Mouse (Mus musculus): ENCODE measurements around the gene Arl5a. TPM values are rescaled to one million over a fixed set of nuclear protein-coding genes. Genes with fewer than 3 reads are reported as not detected.
A peak's percentile ranks its signal among the peaks of the same experiment; 100 is the strongest.

Arl5a gene
- total and polyA plus RNA-seq, 3 experiments, result 5.4 to 40.3 (median 32.1) TPM

- Histone ChIP-seq H3K36me3 (replicated peaks) (no peaks in the 10 kb centered on the region), H3K4me1 (ENCODE audit: insufficient read depth, low read depth, low read length) (peaks cover 5% of the 10 kb centered on the region; the same call in 1 of the 2 replicates), H3K27me3 (ENCODE audit: insufficient read depth, low read length) (peaks cover 10% of the 10 kb centered on the region; the same call in 1 of the 2 replicates), H3K9me3 (replicated peaks) (no peaks in the 10 kb centered on the region), H3K4me3 (ENCODE audit: low read depth, low read length) (no peak overlapping the region)
- TF ChIP-seq TAL1 (conservative IDR thresholded peaks at IDR 0.05; ENCODE audit: low read depth, low read length) (no peak), GATA1 (IDR thresholded peaks at IDR 0.05; ENCODE audit: borderline replicate concordance, low read length) (no peak), CTCF (IDR thresholded peaks at IDR 0.05; ENCODE audit: low read depth, low read length) (no peak), POLR2AphosphoS5 (IDR thresholded peaks at IDR 0.05; ENCODE audit: insufficient replicate concordance, low read depth, low read length) (no peak)
- ATAC-seq (ENCODE audit: extremely low read depth, insufficient number of reproducible peaks, low FRiP score, poor library complexity, severe bottlenecking) (no peak), DNase-seq (ENCODE audit: low spot score) (no peak)
Observed at GRCm38 (mm10) chr2:52390415-52390975, 34.2 kb downstream of the Arl5a start.

DNA sequence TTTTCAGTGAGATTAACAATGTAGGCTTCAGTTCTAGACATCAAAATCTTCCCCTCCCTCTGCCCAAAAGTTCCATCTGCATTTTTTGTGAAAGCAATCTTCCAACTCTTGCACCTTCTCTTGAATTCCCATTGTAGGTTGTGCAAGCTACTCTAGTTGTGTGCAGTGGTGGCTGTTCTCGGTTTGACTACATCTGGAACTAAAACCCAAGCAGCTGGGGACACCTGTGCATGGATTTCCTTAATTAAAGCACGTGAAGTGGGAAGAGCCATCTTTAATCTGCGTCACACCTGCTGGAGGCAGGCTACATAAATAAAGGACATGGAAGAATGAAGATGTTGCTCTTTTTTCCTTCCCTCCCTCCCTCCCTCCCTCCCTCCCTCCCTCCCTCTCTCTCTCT, 34.7 kb downstream of the Arl5a start:
- ATAC-seq (ENCODE audit: extremely low read depth, insufficient number of reproducible peaks, low FRiP score, poor library complexity, severe bottlenecking) (no peak), DNase-seq (ENCODE audit: low spot score) (no peak)
- TF ChIP-seq CTCF (IDR thresholded peaks at IDR 0.05; ENCODE audit: low read depth, low read length) (no peak), TAL1 (conservative IDR thresholded peaks at IDR 0.05; ENCODE audit: low read depth, low read length) (no peak), POLR2AphosphoS5 (IDR thresholded peaks at IDR 0.05; ENCODE audit: insufficient replicate concordance, low read depth, low read length) (no peak), GATA1 (IDR thresholded peaks at IDR 0.05; ENCODE audit: borderline replicate concordance, low read length) (no peak), GATA2 (IDR thresholded peaks at IDR 0.05; ENCODE audit: borderline replicate concordance, low read depth, low read length) (no peak)
- no peaks in the 10 kb centered on the region for H3K9me3 ChIP-seq (replicated peaks)
- H3K4me1 ChIP-seq (ENCODE audit: insufficient read depth, low read depth, low read length), result peaks cover 5% of the 10 kb centered on the region; the same call in 1 of the 2 replicates
- H3K27me3 ChIP-seq (ENCODE audit: insufficient read depth, low read length), result peaks cover 10% of the 10 kb centered on the region; the same call in 1 of the 2 replicates
- H3K4me3 ChIP-seq (ENCODE audit: low read depth, low read length), result no peak overlapping the region
- H3K36me3 ChIP-seq (replicated peaks), result no peaks in the 10 kb centered on the region

- Histone ChIP-seq H3K9me3 (replicated peaks) (no peaks in the 10 kb centered on the region), H3K4me1 (ENCODE audit: insufficient read depth, low read depth, low read length) (peaks cover 5% of the 10 kb centered on the region; the same call in 1 of the 2 replicates), H3K27me3 (ENCODE audit: insufficient read depth, low read length) (peaks cover 10% of the 10 kb centered on the region; the same call in 1 of the 2 replicates), H3K4me3 (ENCODE audit: low read depth, low read length) (no peak overlapping the region), H3K36me3 (replicated peaks) (no peaks in the 10 kb centered on the region)
- ATAC-seq (ENCODE audit: extremely low read depth, insufficient number of reproducible peaks, low FRiP score, poor library complexity, severe bottlenecking) (no peak), DNase-seq (ENCODE audit: low spot score) (no peak)
- TF ChIP-seq CTCF (IDR thresholded peaks at IDR 0.05; ENCODE audit: low read depth, low read length), result no peak
- no peak for TF ChIP-seq GATA1 (IDR thresholded peaks at IDR 0.05; ENCODE audit: borderline replicate concordance, low read length)
- no peak for TF ChIP-seq GATA2 (IDR thresholded peaks at IDR 0.05; ENCODE audit: borderline replicate concordance, low read depth, low read length)
- no peak for TF ChIP-seq POLR2AphosphoS5 (IDR thresholded peaks at IDR 0.05; ENCODE audit: insufficient replicate concordance, low read depth, low read length)
- no peak for TF ChIP-seq TAL1 (conservative IDR thresholded peaks at IDR 0.05; ENCODE audit: low read depth, low read length)
Observed at GRCm38 (mm10) chr2:52386451-52386850, 38.2 kb downstream of the Arl5a start.

GRCm38 (mm10) chr2:52386037-52386436, 38.7 kb downstream of the Arl5a start:
- no peak for ATAC-seq (ENCODE audit: extremely low read depth, insufficient number of reproducible peaks, low FRiP score, poor library complexity, severe bottlenecking)
- peaks cover 5% of the 10 kb centered on the region; the same call in 1 of the 2 replicates for H3K4me1 ChIP-seq (ENCODE audit: insufficient read depth, low read depth, low read length)
- TF ChIP-seq POLR2AphosphoS5 (IDR thresholded peaks at IDR 0.05; ENCODE audit: insufficient replicate concordance, low read depth, low read length), result no peak
- TF ChIP-seq CTCF (IDR thresholded peaks at IDR 0.05; ENCODE audit: low read depth, low read length), result no peak
- H3K27me3 ChIP-seq (ENCODE audit: insufficient read depth, low read length), result peaks cover 10% of the 10 kb centered on the region; the same call in 1 of the 2 replicates
- no peak for DNase-seq (ENCODE audit: low spot score)
- H3K9me3 ChIP-seq (replicated peaks), result no peaks in the 10 kb centered on the region
- no peak overlapping the region for H3K4me3 ChIP-seq (ENCODE audit: low read depth, low read length)
- H3K36me3 ChIP-seq (replicated peaks), result no peaks in the 10 kb centered on the region

- Histone ChIP-seq H3K36me3 (replicated peaks) (no peaks in the 10 kb centered on the region), H3K4me3 (ENCODE audit: low read depth, low read length) (no peak overlapping the region), H3K27me3 (ENCODE audit: insufficient read depth, low read length) (no peaks in the 10 kb centered on the region; the same call in 1 of the 2 replicates), H3K9me3 (replicated peaks) (no peaks in the 10 kb centered on the region), H3K4me1 (ENCODE audit: insufficient read depth, low read depth, low read length) (peaks cover 8% of the 10 kb centered on the region; the same call in 1 of the 2 replicates)
- DNase-seq (ENCODE audit: low spot score), result no peak
- peak; percentile 68 for ATAC-seq (ENCODE audit: extremely low read depth, insufficient number of reproducible peaks, low FRiP score, poor library complexity, severe bottlenecking)
- TF ChIP-seq POLR2AphosphoS5 (IDR thresholded peaks at IDR 0.05; ENCODE audit: insufficient replicate concordance, low read depth, low read length) (no peak), GATA2 (IDR thresholded peaks at IDR 0.05; ENCODE audit: borderline replicate concordance, low read depth, low read length) (no peak)
Observed at GRCm38 (mm10) chr2:52378848-52379261, 45.8 kb downstream of the Arl5a start.

- H3K27me3 ChIP-seq (ENCODE audit: insufficient read depth, low read length), result no peaks in the 10 kb centered on the region; the same call in 1 of the 2 replicates
- no peaks in the 10 kb centered on the region for H3K36me3 ChIP-seq (replicated peaks)
- DNase-seq (ENCODE audit: low spot score) (no peak), ATAC-seq (ENCODE audit: extremely low read depth, insufficient number of reproducible peaks, low FRiP score, poor library complexity, severe bottlenecking) (no peak)
- peaks cover 8% of the 10 kb centered on the region; the same call in 1 of the 2 replicates for H3K4me1 ChIP-seq (ENCODE audit: insufficient read depth, low read depth, low read length)
- TF ChIP-seq GATA2 (IDR thresholded peaks at IDR 0.05; ENCODE audit: borderline replicate concordance, low read depth, low read length) (no peak), TAL1 (conservative IDR thresholded peaks at IDR 0.05; ENCODE audit: low read depth, low read length) (no peak), GATA1 (IDR thresholded peaks at IDR 0.05; ENCODE audit: borderline replicate concordance, low read length) (no peak), POLR2AphosphoS5 (IDR thresholded peaks at IDR 0.05; ENCODE audit: insufficient replicate concordance, low read depth, low read length) (no peak), CTCF (IDR thresholded peaks at IDR 0.05; ENCODE audit: low read depth, low read length) (no peak)
- H3K4me3 ChIP-seq (ENCODE audit: low read depth, low read length), result no peak within 1 kb of the TSS
- H3K9me3 ChIP-seq (replicated peaks), result no peaks in the 10 kb centered on the region
Observed at GRCm38 (mm10) chr2:52378448-52378804, 46.3 kb downstream of the Arl5a start, which contains the start of gene Neb. TSS of gene Neb (minus strand) at chr2:52378474.
